Mouse (Mus musculus): Measurements from ENCODE around the gene Tchp.

DNA sequence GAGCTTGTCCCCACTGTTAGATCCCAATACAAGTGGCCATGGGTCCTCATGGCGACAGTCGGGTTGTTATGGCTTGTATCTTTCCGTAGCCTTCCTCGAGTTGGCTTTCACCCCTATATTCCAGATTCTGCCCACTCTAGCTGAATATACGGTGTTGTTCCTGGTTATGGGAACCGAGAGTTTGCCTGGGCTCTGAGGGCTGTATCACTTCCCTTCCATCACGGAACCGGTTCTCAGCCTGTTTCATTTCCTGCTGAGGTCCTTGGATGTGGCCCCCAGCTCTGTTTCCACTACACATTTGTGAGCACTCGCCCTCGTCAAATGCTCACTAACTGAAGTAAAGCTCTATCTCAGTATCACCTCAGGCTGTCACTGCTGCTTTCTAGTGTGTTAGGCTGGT lies 14.4 kb downstream of the Tchp start:
- no peak for TF ChIP-seq CTCF (IDR thresholded peaks at IDR 0.05; ENCODE audit: low read depth)
- TF ChIP-seq EP300 (IDR thresholded peaks at IDR 0.05; ENCODE audit: low read depth), result no peak
